Mouse (Mus musculus) cerebellum, adult 2 months (tissue): Measurements from ENCODE around the gene Six2.

ENCODE experiments used
- CTCF ChIP-seq: fragments of 200-500 bp; IDR thresholded peaks from 2 replicates; pipeline ENCODE4 v1.5.1; 2011; ENCODE audit warnings: low read depth, mild to moderate bottlenecking, control low read depth, low read length, moderate library complexity, borderline replicate concordance; ENCODE audit not compliant: insufficient read depth
- POLR2A ChIP-seq: fragments of 200-500 bp; IDR thresholded peaks from 2 replicates; pipeline ENCODE4 v1.6.1; 2011; ENCODE audit warnings: low read length, control low read depth, borderline replicate concordance; ENCODE audit not compliant: insufficient read depth

GRCm38 (mm10) chr17:85697976-85698375, 9.9 kb upstream of the Six2 start:
- TF ChIP-seq CTCF (no peak), POLR2A (no peak)
